Mouse (Mus musculus): Measurements from ENCODE around the gene Igsf9b. TPM values are rescaled to one million over a fixed set of nuclear protein-coding genes. Genes with fewer than 3 reads are reported as not detected.

Igsf9b gene
- polyA plus RNA-seq, 1 experiment, result not detected

GRCm38 (mm10) chr9:27303571-27304484 is 4.8 kb downstream of the Igsf9b start:
- H3K4me3 ChIP-seq (ENCODE audit: insufficient read depth, low read length), result no peak overlapping the region
- H3K4me1 ChIP-seq (ENCODE audit: control insufficient read depth, insufficient read depth, low read length), result peaks cover 24% of the 10 kb centered on the region
- TF ChIP-seq CTCF (IDR thresholded peaks at IDR 0.05; ENCODE audit: low read depth, low read length) (no peak), POLR2A (IDR thresholded peaks at IDR 0.05; ENCODE audit: borderline replicate concordance, low read depth, low read length) (no peak)
- no peak overlapping the region for H3K27ac ChIP-seq (ENCODE audit: insufficient read depth, low read depth, low read length)

GRCm38 (mm10) chr9:27304485-27305102 is 5.6 kb downstream of the Igsf9b start:
- TF ChIP-seq CTCF (IDR thresholded peaks at IDR 0.05; ENCODE audit: low read depth, low read length), result no peak
- no peak for TF ChIP-seq POLR2A (IDR thresholded peaks at IDR 0.05; ENCODE audit: borderline replicate concordance, low read depth, low read length)

GRCm38 (mm10) chr9:27305502-27305901 is 6.5 kb downstream of the Igsf9b start:
- TF ChIP-seq POLR2A (IDR thresholded peaks at IDR 0.05; ENCODE audit: borderline replicate concordance, low read depth, low read length) (no peak), CTCF (IDR thresholded peaks at IDR 0.05; ENCODE audit: low read depth, low read length) (no peak)
- H3K27ac ChIP-seq (ENCODE audit: insufficient read depth, low read depth, low read length), result no peak overlapping the region
- H3K4me3 ChIP-seq (ENCODE audit: insufficient read depth, low read length), result no peak overlapping the region
- H3K4me1 ChIP-seq (ENCODE audit: control insufficient read depth, insufficient read depth, low read length), result peaks cover 24% of the 10 kb centered on the region

More at GRCm38 (mm10) chr9:27304485-27305102, 5.6 kb downstream of the Igsf9b start:
- H3K4me1 ChIP-seq (ENCODE audit: control insufficient read depth, insufficient read depth, low read length), result peaks cover 24% of the 10 kb centered on the region
- H3K27ac ChIP-seq (ENCODE audit: insufficient read depth, low read depth, low read length), result no peak overlapping the region
- H3K4me3 ChIP-seq (ENCODE audit: insufficient read depth, low read length), result no peak overlapping the region

- Histone ChIP-seq H3K4me3 (ENCODE audit: insufficient read depth, low read length) (no peak overlapping the region), H3K4me1 (ENCODE audit: control insufficient read depth, insufficient read depth, low read length) (peaks cover 19% of the 10 kb centered on the region), H3K27ac (ENCODE audit: insufficient read depth, low read depth, low read length) (no peak overlapping the region)
- TF ChIP-seq POLR2A (IDR thresholded peaks at IDR 0.05; ENCODE audit: borderline replicate concordance, low read depth, low read length), result no peak
- TF ChIP-seq CTCF (IDR thresholded peaks at IDR 0.05; ENCODE audit: low read depth, low read length), result no peak
Observed at GRCm38 (mm10) chr9:27306642-27307041, 7.6 kb downstream of the Igsf9b start.

- Histone ChIP-seq H3K27ac (ENCODE audit: insufficient read depth, low read depth, low read length) (no peak overlapping the region), H3K4me1 (ENCODE audit: control insufficient read depth, insufficient read depth, low read length) (peaks cover 19% of the 10 kb centered on the region), H3K4me3 (ENCODE audit: insufficient read depth, low read length) (no peak overlapping the region)
- no peak for TF ChIP-seq POLR2A (IDR thresholded peaks at IDR 0.05; ENCODE audit: borderline replicate concordance, low read depth, low read length)
Observed at GRCm38 (mm10) chr9:27307265-27307664, 8.3 kb downstream of the Igsf9b start.

GRCm38 (mm10) chr9:27308045-27308444 is 9.0 kb downstream of the Igsf9b start:
- H3K4me1 ChIP-seq (ENCODE audit: control insufficient read depth, insufficient read depth, low read length), result peaks cover 19% of the 10 kb centered on the region
- TF ChIP-seq CTCF (IDR thresholded peaks at IDR 0.05; ENCODE audit: low read depth, low read length) (no peak), POLR2A (IDR thresholded peaks at IDR 0.05; ENCODE audit: borderline replicate concordance, low read depth, low read length) (no peak)
- H3K4me3 ChIP-seq (ENCODE audit: insufficient read depth, low read length), result no peak overlapping the region
- no peak overlapping the region for H3K27ac ChIP-seq (ENCODE audit: insufficient read depth, low read depth, low read length)

- peaks cover 19% of the 10 kb centered on the region for H3K4me1 ChIP-seq (ENCODE audit: control insufficient read depth, insufficient read depth, low read length)
- H3K4me3 ChIP-seq (ENCODE audit: insufficient read depth, low read length), result no peak overlapping the region
- no peak for TF ChIP-seq POLR2A (IDR thresholded peaks at IDR 0.05; ENCODE audit: borderline replicate concordance, low read depth, low read length)
- TF ChIP-seq CTCF (IDR thresholded peaks at IDR 0.05; ENCODE audit: low read depth, low read length), result no peak
- H3K27ac ChIP-seq (ENCODE audit: insufficient read depth, low read depth, low read length), result no peak overlapping the region
Observed at GRCm38 (mm10) chr9:27308561-27308960, 9.6 kb downstream of the Igsf9b start.

- Histone ChIP-seq H3K4me1 (ENCODE audit: control insufficient read depth, insufficient read depth, low read length) (peaks cover 10% of the 10 kb centered on the region), H3K27ac (ENCODE audit: insufficient read depth, low read depth, low read length) (no peak overlapping the region), H3K4me3 (ENCODE audit: insufficient read depth, low read length) (no peak overlapping the region)
- TF ChIP-seq CTCF (IDR thresholded peaks at IDR 0.05; ENCODE audit: low read depth, low read length) (no peak), POLR2A (IDR thresholded peaks at IDR 0.05; ENCODE audit: borderline replicate concordance, low read depth, low read length) (no peak)
Observed at GRCm38 (mm10) chr9:27310005-27310404, 11.0 kb downstream of the Igsf9b start.

- H3K27ac ChIP-seq (ENCODE audit: insufficient read depth, low read depth, low read length), result no peak overlapping the region
- TF ChIP-seq CTCF (IDR thresholded peaks at IDR 0.05; ENCODE audit: low read depth, low read length) (no peak), POLR2A (IDR thresholded peaks at IDR 0.05; ENCODE audit: borderline replicate concordance, low read depth, low read length) (no peak)
- no peak overlapping the region for H3K4me3 ChIP-seq (ENCODE audit: insufficient read depth, low read length)
- peaks cover 2% of the 10 kb centered on the region; the same call in 1 of the 2 replicates for H3K4me1 ChIP-seq (ENCODE audit: control insufficient read depth, insufficient read depth, low read length)
Observed at GRCm38 (mm10) chr9:27313427-27313826, 14.4 kb downstream of the Igsf9b start.

GRCm38 (mm10) chr9:27321267-27321666 is 22.3 kb downstream of the Igsf9b start:
- TF ChIP-seq POLR2A (IDR thresholded peaks at IDR 0.05; ENCODE audit: borderline replicate concordance, low read depth, low read length) (no peak), CTCF (IDR thresholded peaks at IDR 0.05; ENCODE audit: low read depth, low read length) (no peak)
- H3K4me3 ChIP-seq (ENCODE audit: insufficient read depth, low read length), result no peak overlapping the region
- H3K4me1 ChIP-seq (ENCODE audit: control insufficient read depth, insufficient read depth, low read length), result no peaks in the 10 kb centered on the region
- H3K27ac ChIP-seq (ENCODE audit: insufficient read depth, low read depth, low read length), result no peak overlapping the region
